Comparison of ENCODE assay signal across 1 mouse cellular context in genomic region chr12:8973820-8974465, GRCm38 (mm10).
TF ChIP-seq lines count a peak whose summit lies in the region.

TSS of gene Wdr35 (plus strand) at chr12:8973892.

TF ChIP-seq in CH12.LX, 34 proteins besides CTCF, POLR2A, EP300 and RAD21 (continued from another document):
- TF ChIP-seq MXI1 (IDR thresholded peaks at IDR 0.05; ENCODE audit: low read depth, low read length), result peak; percentile 88
- TF ChIP-seq USF1 (IDR thresholded peaks at IDR 0.05; ENCODE audit: low read depth, low read length), result no peak
- no peak for TF ChIP-seq BHLHE40 (IDR thresholded peaks at IDR 0.05; ENCODE audit: low read depth, low read length)
- no peak for TF ChIP-seq ZMIZ1 (IDR thresholded peaks at IDR 0.05; ENCODE audit: low read depth, low read length)
- no peak for TF ChIP-seq MYC (IDR thresholded peaks at IDR 0.05; ENCODE audit: low read depth, low read length)
TF ChIP-seq in CH12.LX: peak in this region for 7.
